Mouse (Mus musculus): Measurements from ENCODE around the gene Per3. TPM values are rescaled to one million over a fixed set of nuclear protein-coding genes. Genes with fewer than 3 reads are reported as not detected.

Per3 gene
- polyA plus RNA-seq, 1 experiment from 2014 or later, result 5.6 TPM

DNA sequence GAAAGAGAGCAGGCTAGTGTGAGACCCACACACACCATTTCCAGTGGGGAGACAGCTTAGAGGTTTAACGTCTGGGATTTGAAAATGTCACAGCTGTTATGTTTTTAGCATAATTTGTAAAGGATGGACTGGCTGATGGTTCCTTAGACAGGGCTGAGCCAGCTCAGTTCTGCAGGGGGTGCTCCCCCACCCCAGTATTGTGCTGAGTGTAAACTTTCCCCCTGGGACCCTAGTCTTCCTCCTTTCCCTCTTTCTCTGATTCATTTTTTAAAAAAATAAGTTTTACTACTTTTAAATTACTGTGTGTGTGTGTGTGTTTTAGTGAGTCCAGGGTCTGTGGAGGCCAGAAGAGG, 87.4 kb downstream of the Per3 start:
- 39% methylated on average over 1 of the region's 1 CpGs for WGBS
- no peak; the same call in 1 of the 2 replicates for ATAC-seq (ENCODE audit: insufficient read depth, low FRiP score)
- H3K27me3 ChIP-seq (ENCODE audit: control insufficient read depth, insufficient read depth, low read length), result no peaks in the 10 kb centered on the region
- no peak overlapping the region for H3K9ac ChIP-seq (ENCODE audit: low read length)
- no peaks in the 10 kb centered on the region for H3K9me3 ChIP-seq (replicated peaks; ENCODE audit: control insufficient read depth, low read length)
- no peak overlapping the region for H3K27ac ChIP-seq (ENCODE audit: low read length)
- H3K36me3 ChIP-seq (ENCODE audit: control insufficient read depth, insufficient read depth, low read length), result no peaks in the 10 kb centered on the region
- H3K4me1 ChIP-seq (ENCODE audit: control insufficient read depth, insufficient read depth, low read length), result 0 out of 2 replicates have a peak, but pooled peaks cover 3% of the 10 kb centered on the region
- no peak overlapping the region for H3K4me3 ChIP-seq (replicated peaks; ENCODE audit: low read length)
- no peak overlapping the region for H3K4me2 ChIP-seq (ENCODE audit: low read depth, low read length)

DNA sequence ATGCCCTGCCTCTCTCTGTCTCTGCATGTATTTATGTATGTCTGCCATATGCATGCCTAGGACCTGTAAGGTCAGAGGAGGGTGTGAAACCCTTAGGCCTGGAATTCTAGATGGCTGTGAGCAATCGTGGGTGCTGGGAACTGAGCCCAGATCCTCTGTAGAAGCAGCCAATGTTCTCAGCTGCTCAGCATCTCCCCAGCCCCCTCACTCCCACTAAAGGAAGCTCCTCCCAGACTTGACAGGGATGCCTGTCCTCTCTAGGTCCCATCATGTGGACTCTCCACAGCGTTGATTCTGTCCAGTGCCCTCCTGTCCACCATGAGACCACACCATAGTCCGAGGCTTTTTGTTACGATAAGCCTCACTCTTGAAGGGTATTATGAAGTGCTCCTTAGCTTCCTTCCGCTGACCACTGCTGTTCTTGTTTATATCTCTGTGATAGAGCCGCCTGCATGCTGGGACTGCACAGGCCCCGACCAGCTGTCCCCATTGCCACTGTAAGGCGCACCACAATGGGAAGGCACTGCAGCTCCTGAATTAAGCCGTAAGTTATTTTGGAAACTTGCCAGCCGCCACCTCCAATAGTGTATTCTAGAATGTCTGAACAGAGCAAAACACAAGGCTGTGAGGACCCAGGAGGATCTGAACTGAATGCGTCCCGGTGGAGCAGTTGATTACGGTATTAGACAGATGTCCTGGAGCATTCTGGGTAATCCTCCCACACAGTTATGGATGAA, 87.9 kb downstream of the Per3 start:
- WGBS, result 44% methylated on average over 13 of the region's 13 CpGs
- peak overlapping the region; percentile 6; the same call in 1 of the 2 replicates for H3K27ac ChIP-seq (ENCODE audit: low read length)
- H3K4me1 ChIP-seq (ENCODE audit: control insufficient read depth, insufficient read depth, low read length), result 0 out of 2 replicates have a peak, but pooled peaks cover 3% of the 10 kb centered on the region
- no peaks in the 10 kb centered on the region for H3K36me3 ChIP-seq (ENCODE audit: control insufficient read depth, insufficient read depth, low read length)
- H3K27me3 ChIP-seq (ENCODE audit: control insufficient read depth, insufficient read depth, low read length), result no peaks in the 10 kb centered on the region
- H3K4me2 ChIP-seq (ENCODE audit: low read depth, low read length), result peak overlapping the region; percentile 16; the same call in 1 of the 2 replicates
- no peak overlapping the region for H3K9ac ChIP-seq (ENCODE audit: low read length)
- ATAC-seq (ENCODE audit: insufficient read depth, low FRiP score), result peak; percentile 65
- H3K4me3 ChIP-seq (replicated peaks; ENCODE audit: low read length), result no peak overlapping the region
- H3K9me3 ChIP-seq (replicated peaks; ENCODE audit: control insufficient read depth, low read length), result no peaks in the 10 kb centered on the region

Other genes with a start within 250 kb of the Per3 start
- gene Errfi1, start 190.7 kb downstream of the Per3 start, polyA plus RNA-seq (2015; fragmentation: Nextera tagmentation; extraction: Ambion mirVana), result 29.4 and 30.8 TPM in 2 replicates
- gene Park7, start 130.2 kb downstream of the Per3 start, polyA plus RNA-seq (2015; fragmentation: Nextera tagmentation; extraction: Ambion mirVana), result 362 and 368 TPM in 2 replicates
- gene Tnfrsf9, start 130.1 kb downstream of the Per3 start, polyA plus RNA-seq (2015; fragmentation: Nextera tagmentation; extraction: Ambion mirVana), result 0.84 and 1.3 TPM in 2 replicates
- not detected in 2 replicates for gene Uts2, start 47.6 kb downstream of the Per3 start, polyA plus RNA-seq (2015; fragmentation: Nextera tagmentation; extraction: Ambion mirVana)
- gene Vamp3, start 13.3 kb upstream of the Per3 start, polyA plus RNA-seq (2015; fragmentation: Nextera tagmentation; extraction: Ambion mirVana), result 131 and 144 TPM in 2 replicates
- not detected in 2 replicates for gene Gm13090, start 44.9 kb upstream of the Per3 start, polyA plus RNA-seq (2015; fragmentation: Nextera tagmentation; extraction: Ambion mirVana)